Mouse (Mus musculus) CH12.LX (cell line): Measurements from ENCODE around the gene Sdsl. TPM values are rescaled to one million over a fixed set of nuclear protein-coding genes. Genes with fewer than 3 reads are reported as not detected.
A peak's percentile ranks its signal among the peaks of the same experiment; 100 is the strongest.
"Not testable (repeated sequence)": the region's sequence is repeated elsewhere in the genome, so short reads cannot be mapped to it uniquely, and the experiment has no call there.

ENCODE experiments used
- DNase-seq: peaks from one replicate; pipeline ENCODE4 v3.0.0-alpha.2; 2013; ENCODE audit errors: extremely low read depth
- H3K27ac ChIP-seq: 2 replicates; pipeline ENCODE4 v1.5.1; 2012; ENCODE audit warnings: low read depth, mild to moderate bottlenecking, control low read depth, moderate library complexity; ENCODE audit not compliant: insufficient read depth
- H3K27me3 ChIP-seq: replicated peaks from 2 replicates; pipeline ENCODE3; 2012; ENCODE audit warnings: inconsistent platforms
- H3K36me3 ChIP-seq, 2 experiments: replicated peaks in 1 of 2; 2 replicates each; pipeline versions ENCODE3 to v1.6.1; 2012; ENCODE audit warnings: inconsistent platforms in 1 of 2, low read length in 1 of 2, mild to moderate bottlenecking in 1 of 2, mixed read lengths in 1 of 2, moderate library complexity in 1 of 2; ENCODE audit not compliant: control insufficient read depth in 1 of 2, insufficient read depth in 1 of 2
- H3K4me1 ChIP-seq, 2 experiments: 2 replicates each; pipeline ENCODE4 v1.6.1; 2012; ENCODE audit warnings: inconsistent platforms in 1 of 2, moderate library complexity in 1 of 2; ENCODE audit not compliant: insufficient read depth in 2 of 2, control insufficient read depth in 1 of 2
- H3K4me2 ChIP-seq: 2 replicates; pipeline ENCODE4 v1.6.1; 2012; ENCODE audit warnings: low read depth, mild to moderate bottlenecking, control low read depth; ENCODE audit not compliant: poor library complexity, insufficient read depth, severe bottlenecking
- H3K4me3 ChIP-seq, 3 experiments: fragments of 150-350 bp in 1 of 3; sonication (generic) in 1 of 3; replicated peaks in 1 of 3; 2 replicates each; pipeline versions ENCODE3 to v1.5.1; 2011 to 2012; ENCODE audit warnings: low read depth in 2 of 3, low read length in 2 of 3, mild to moderate bottlenecking in 2 of 3, moderate library complexity in 2 of 3, control low read depth in 1 of 3, improper control_type of control experiment in 1 of 3, inconsistent platforms in 1 of 3, mixed read lengths in 1 of 3; ENCODE audit not compliant: poor library complexity in 1 of 3
- H3K79me2 ChIP-seq: replicated peaks from 2 replicates; pipeline ENCODE4 v1.6.1; 2012; ENCODE audit warnings: mild to moderate bottlenecking, moderate library complexity; ENCODE audit not compliant: control insufficient read depth, poor library complexity, insufficient read depth, severe bottlenecking; ENCODE audit errors: extremely low read depth
- H3K9ac ChIP-seq: 2 replicates; pipeline ENCODE4 v1.6.1; 2012; ENCODE audit warnings: low read depth, mild to moderate bottlenecking, control low read depth, moderate library complexity; ENCODE audit not compliant: insufficient read depth
- H3K9me3 ChIP-seq: replicated peaks from 2 replicates; pipeline ENCODE3; 2012; ENCODE audit warnings: low read length, inconsistent platforms, mixed read lengths
- BHLHE40 ChIP-seq: IDR thresholded peaks from 2 replicates; pipeline ENCODE4 v1.6.1; 2011; ENCODE audit warnings: mild to moderate bottlenecking, low read depth, low read length, improper control_type of control experiment
- CTCF ChIP-seq, 2 experiments: IDR thresholded peaks in 1 of 2; conservative IDR thresholded peaks in 1 of 2; 2 replicates each; pipeline ENCODE4 v1.5.1; 2011 to 2012; ENCODE audit warnings: low read depth in 2 of 2, low read length in 2 of 2, improper control_type of control experiment in 1 of 2, inconsistent platforms in 1 of 2, mild to moderate bottlenecking in 1 of 2, moderate library complexity in 1 of 2
- ELF1 ChIP-seq: IDR thresholded peaks from 2 replicates; pipeline ENCODE4 v1.6.1; 2014; ENCODE audit warnings: low read depth, mild to moderate bottlenecking, inconsistent platforms, low read length, improper control_type of control experiment
- HCFC1 ChIP-seq: IDR thresholded peaks from 2 replicates; pipeline ENCODE4 v1.6.1; 2012; ENCODE audit warnings: low read depth, mild to moderate bottlenecking, inconsistent platforms, low read length, improper control_type of control experiment
- IRF4 ChIP-seq: IDR thresholded peaks from 2 replicates; pipeline ENCODE4 v1.6.1; 2014; ENCODE audit warnings: low read depth, mild to moderate bottlenecking, inconsistent platforms, low read length, improper control_type of control experiment
- KAT2A ChIP-seq: IDR thresholded peaks from 2 replicates; pipeline ENCODE4 v1.6.1; 2012; ENCODE audit warnings: low read length, improper control_type of control experiment, inconsistent platforms; ENCODE audit not compliant: insufficient replicate concordance
- MAFK ChIP-seq: IDR thresholded peaks from 2 replicates; pipeline ENCODE4 v1.6.1; 2011; ENCODE audit warnings: low read length, improper control_type of control experiment; ENCODE audit not compliant: insufficient replicate concordance
- MAX ChIP-seq: IDR thresholded peaks from 2 replicates; pipeline ENCODE4 v1.6.1; 2011; ENCODE audit warnings: low read length, improper control_type of control experiment
- MEF2A ChIP-seq: IDR thresholded peaks from 2 replicates; pipeline ENCODE4 v1.6.1; 2014; ENCODE audit warnings: low read depth, mild to moderate bottlenecking, inconsistent platforms, low read length, improper control_type of control experiment, borderline replicate concordance
- NRF1 ChIP-seq: IDR thresholded peaks from 2 replicates; pipeline ENCODE4 v1.6.1; 2014; ENCODE audit warnings: low read depth, mild to moderate bottlenecking, inconsistent platforms, low read length, improper control_type of control experiment, moderate library complexity
- PAX5 ChIP-seq: IDR thresholded peaks from 2 replicates; pipeline ENCODE4 v1.6.1; 2012; ENCODE audit warnings: low read length, inconsistent platforms, mixed read lengths
- POLR2AphosphoS2 ChIP-seq: IDR thresholded peaks from 2 replicates; pipeline ENCODE4 v1.6.1; 2011; ENCODE audit warnings: low read depth, low read length, improper control_type of control experiment
- RAD21 ChIP-seq: IDR thresholded peaks from 2 replicates; pipeline ENCODE4 v1.6.1; 2011; ENCODE audit warnings: low read depth, mild to moderate bottlenecking, low read length, improper control_type of control experiment, moderate library complexity
- SMC3 ChIP-seq: IDR thresholded peaks from 2 replicates; pipeline ENCODE4 v1.6.1; 2011; ENCODE audit warnings: low read depth, low read length, improper control_type of control experiment
- TBP ChIP-seq: conservative IDR thresholded peaks from 2 replicates; pipeline ENCODE4 v1.6.1; 2011; ENCODE audit warnings: low read depth, low read length, improper control_type of control experiment
- TCF12 ChIP-seq: IDR thresholded peaks from 2 replicates; pipeline ENCODE4 v1.6.1; 2014; ENCODE audit warnings: low read depth, mild to moderate bottlenecking, inconsistent platforms, low read length, improper control_type of control experiment
- UBTF ChIP-seq: IDR thresholded peaks from 2 replicates; pipeline ENCODE4 v1.6.1; 2012; ENCODE audit warnings: low read depth, mild to moderate bottlenecking, inconsistent platforms, low read length, improper control_type of control experiment, moderate library complexity
- ZC3H11A ChIP-seq: IDR thresholded peaks from 2 replicates; pipeline ENCODE4 v1.6.1; 2012; ENCODE audit warnings: low read depth, mild to moderate bottlenecking, inconsistent platforms, low read length, improper control_type of control experiment
- dilution Hi-C: fragments of 300-500 bp; cut with MboI; formaldehyde crosslinking; loops from 2 replicates; pipeline ENCODE4 v1.14.3; 2020; ENCODE audit warnings: low sequenced_read_pairs; ENCODE audit not compliant: extremely low pct_unique_long_range_greater_than_20kb, extremely low pct_ligation_motif_present
- in situ Hi-C: fragments of 300-500 bp; cut with MboI; formaldehyde crosslinking; loops from 3 replicates; pipeline ENCODE4 v1.14.3; 2019; ENCODE audit warnings: low sequenced_read_pairs, low pct_ligation_motif_present, low pct_unique_long_range_greater_than_20kb, mixed read lengths
- polyA plus RNA-seq: library from polyadenylated mRNA; unstranded; fragments of >175 nt; gene quantifications from 2 replicates; pipeline ENCODE4 v1.2.1, GENCODE M21; 2012; ENCODE audit warnings: low read depth; ENCODE audit not compliant: insufficient read length
- total RNA-seq, 2 experiments: library from RNA; depleted of rRNA; stranded (reverse); fragments of 300-350 nt in 1 of 2; fragments of >200 nt in 1 of 2; gene quantifications; 2 replicates each; pipeline ENCODE4 v1.2.3; 2012 to 2014

Gene Sdsl
- total and polyA plus RNA-seq, 3 experiments = 0.37 to 4.0 TPM; not detected in 1

GRCm38 (mm10) chr5:120500609-120501008 is 28.0 kb upstream of the Sdsl start:
- H3K9me3 ChIP-seq, DNase-seq, H3K4me2 ChIP-seq, dilution Hi-C loops, H3K27ac ChIP-seq, H3K9ac ChIP-seq, H3K27me3 ChIP-seq, H3K4me3 ChIP-seq: not testable (repeated sequence)
- peak in 1 of 2 experiments; percentile 16; a peak in 1 of 4 replicates for TF ChIP-seq CTCF (conservative IDR thresholded peaks at IDR 0.05 in 1 of 2, IDR thresholded peaks at IDR 0.05 in 1 of 2; ENCODE audit: low read depth in 2 of 2, low read length in 2 of 2)
- peaks cover 12% of the 10 kb centered on the region for H3K79me2 ChIP-seq
- H3K4me1 ChIP-seq = peaks cover 17 to 63% of the 10 kb centered on the region in 2 experiments
- in situ Hi-C loops = loop anchor here (25.0 kb wide), 1 partner anchor 212 kb away; the partner anchor contains the start of gene Dtx1
- H3K36me3 ChIP-seq = peaks cover 15 to 38% of the 10 kb centered on the region in 2 experiments

GRCm38 (mm10) chr5:120499202-120499601 is 26.6 kb upstream of the Sdsl start:
- dilution Hi-C loops = no loop called here
- Histone ChIP-seq H3K79me2 (peaks cover 12% of the 10 kb centered on the region), H3K9me3 (no peaks in the 10 kb centered on the region), H3K27ac (no peak overlapping the region), H3K4me3 (no peak overlapping the region), H3K4me2 (no peak overlapping the region), H3K36me3 (peaks cover 26 to 52% of the 10 kb centered on the region in 2 experiments), H3K4me1 (peaks cover 23 to 67% of the 10 kb centered on the region in 2 experiments), H3K27me3 (peaks cover under 1% of the 10 kb centered on the region), H3K9ac (no peak overlapping the region)
- no peak for TF ChIP-seq HCFC1
- TF ChIP-seq ELF1 = 0 out of 2 replicates have a peak, but pooled peaks have one; percentile 6
- TF ChIP-seq BHLHE40 = peak; percentile 56; the same call in 1 of the 2 replicates
- peak; percentile 79; the same call in 1 of the 2 replicates for TF ChIP-seq TCF12
- in situ Hi-C loops = no loop called here
- no peak for DNase-seq

DNA sequence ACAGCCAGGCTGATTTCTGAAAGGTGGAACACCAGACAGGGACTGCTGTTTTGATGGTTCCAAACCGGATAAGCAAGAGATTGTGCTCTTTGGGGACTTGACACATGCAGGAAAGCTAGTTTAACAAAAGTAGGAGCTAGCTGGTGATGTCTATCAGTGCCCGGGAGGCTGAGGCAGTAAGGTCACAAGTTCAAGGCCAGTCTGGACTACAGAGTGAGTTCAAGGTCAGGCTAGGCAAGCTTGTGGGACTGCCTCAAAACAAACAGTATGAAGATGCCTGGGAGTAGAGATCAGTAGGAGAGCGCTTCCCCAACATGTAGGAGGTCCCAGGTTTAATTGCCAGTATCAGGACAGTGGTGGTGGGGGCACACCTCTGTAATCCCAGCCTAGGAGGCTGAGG is 24.5 kb upstream of the Sdsl start:
- no peaks in the 10 kb centered on the region for H3K27me3 ChIP-seq
- DNase-seq = no peak
- in situ Hi-C loops = no loop called here
- no peak overlapping the region for H3K4me2 ChIP-seq
- no peak overlapping the region for H3K4me3 ChIP-seq
- dilution Hi-C loops = no loop called here
- H3K9me3 ChIP-seq = peaks cover 3% of the 10 kb centered on the region
- peaks cover 32 to 87% of the 10 kb centered on the region in 2 experiments for H3K4me1 ChIP-seq
- H3K27ac ChIP-seq = no peak overlapping the region
- TF ChIP-seq MEF2A (no peak), CTCF (conservative IDR thresholded peaks at IDR 0.05 in 1 of 2, IDR thresholded peaks at IDR 0.05 in 1 of 2; ENCODE audit: low read depth in 2 of 2, low read length in 2 of 2) (no peak), MAX (no peak), KAT2A (no peak), POLR2AphosphoS2 (no peak), BHLHE40 (no peak), HCFC1 (no peak), PAX5 (no peak), ZC3H11A (no peak), MAFK (no peak), RAD21 (no peak), SMC3 (no peak), UBTF (no peak), IRF4 (no peak), NRF1 (no peak), TBP (no peak)
- H3K9ac ChIP-seq = no peak overlapping the region
- H3K79me2 ChIP-seq = peaks cover 7% of the 10 kb centered on the region
- H3K36me3 ChIP-seq = peaks cover 44 to 73% of the 10 kb centered on the region in 2 experiments
